Mouse (Mus musculus) CH12.LX (cell line): ENCODE measurements around the gene St6gal1. TPM values are rescaled to one million over a fixed set of nuclear protein-coding genes. Genes with fewer than 3 reads are reported as not detected.

ENCODE experiments used
- DNase-seq: peaks from one replicate; pipeline ENCODE4 v3.0.0-alpha.2; 2013; ENCODE audit errors: extremely low read depth
- H3K27ac ChIP-seq: 2 replicates; pipeline ENCODE4 v1.5.1; 2012; ENCODE audit warnings: low read depth, mild to moderate bottlenecking, control low read depth, moderate library complexity; ENCODE audit not compliant: insufficient read depth
- H3K27me3 ChIP-seq: replicated peaks from 2 replicates; pipeline ENCODE3; 2012; ENCODE audit warnings: inconsistent platforms
- H3K36me3 ChIP-seq, 2 experiments: replicated peaks in 1 of 2; 2 replicates each; pipeline versions ENCODE3 to v1.6.1; 2012; ENCODE audit warnings: inconsistent platforms in 1 of 2, low read length in 1 of 2, mild to moderate bottlenecking in 1 of 2, mixed read lengths in 1 of 2, moderate library complexity in 1 of 2; ENCODE audit not compliant: control insufficient read depth in 1 of 2, insufficient read depth in 1 of 2
- H3K4me1 ChIP-seq, 2 experiments: 2 replicates each; pipeline ENCODE4 v1.6.1; 2012; ENCODE audit warnings: inconsistent platforms in 1 of 2, moderate library complexity in 1 of 2; ENCODE audit not compliant: insufficient read depth in 2 of 2, control insufficient read depth in 1 of 2
- H3K4me2 ChIP-seq: 2 replicates; pipeline ENCODE4 v1.6.1; 2012; ENCODE audit warnings: low read depth, mild to moderate bottlenecking, control low read depth; ENCODE audit not compliant: poor library complexity, insufficient read depth, severe bottlenecking
- H3K4me3 ChIP-seq, 3 experiments: fragments of 150-350 bp in 1 of 3; sonication (generic) in 1 of 3; replicated peaks in 1 of 3; 2 replicates each; pipeline versions ENCODE3 to v1.5.1; 2011 to 2012; ENCODE audit warnings: low read depth in 2 of 3, low read length in 2 of 3, mild to moderate bottlenecking in 2 of 3, moderate library complexity in 2 of 3, control low read depth in 1 of 3, improper control_type of control experiment in 1 of 3, inconsistent platforms in 1 of 3, mixed read lengths in 1 of 3; ENCODE audit not compliant: poor library complexity in 1 of 3
- H3K79me2 ChIP-seq: replicated peaks from 2 replicates; pipeline ENCODE4 v1.6.1; 2012; ENCODE audit warnings: mild to moderate bottlenecking, moderate library complexity; ENCODE audit not compliant: control insufficient read depth, poor library complexity, insufficient read depth, severe bottlenecking; ENCODE audit errors: extremely low read depth
- H3K9ac ChIP-seq: 2 replicates; pipeline ENCODE4 v1.6.1; 2012; ENCODE audit warnings: low read depth, mild to moderate bottlenecking, control low read depth, moderate library complexity; ENCODE audit not compliant: insufficient read depth
- H3K9me3 ChIP-seq: replicated peaks from 2 replicates; pipeline ENCODE3; 2012; ENCODE audit warnings: low read length, inconsistent platforms, mixed read lengths
- BHLHE40 ChIP-seq: IDR thresholded peaks from 2 replicates; pipeline ENCODE4 v1.6.1; 2011; ENCODE audit warnings: mild to moderate bottlenecking, low read depth, low read length, improper control_type of control experiment
- CHD1 ChIP-seq: IDR thresholded peaks from 2 replicates; pipeline ENCODE4 v1.6.1; 2012; ENCODE audit warnings: low read depth, low read length, improper control_type of control experiment, inconsistent platforms
- CHD2 ChIP-seq: IDR thresholded peaks from 2 replicates; pipeline ENCODE4 v1.6.1; 2011; ENCODE audit warnings: low read length, improper control_type of control experiment
- CTCF ChIP-seq, 2 experiments: IDR thresholded peaks in 1 of 2; conservative IDR thresholded peaks in 1 of 2; 2 replicates each; pipeline ENCODE4 v1.5.1; 2011 to 2012; ENCODE audit warnings: low read depth in 2 of 2, low read length in 2 of 2, improper control_type of control experiment in 1 of 2, inconsistent platforms in 1 of 2, mild to moderate bottlenecking in 1 of 2, moderate library complexity in 1 of 2
- E2F4 ChIP-seq: IDR thresholded peaks from 2 replicates; pipeline ENCODE4 v1.6.1; 2011; ENCODE audit warnings: low read depth, low read length, improper control_type of control experiment; ENCODE audit not compliant: insufficient replicate concordance
- ELF1 ChIP-seq: IDR thresholded peaks from 2 replicates; pipeline ENCODE4 v1.6.1; 2014; ENCODE audit warnings: low read depth, mild to moderate bottlenecking, inconsistent platforms, low read length, improper control_type of control experiment
- EP300 ChIP-seq: IDR thresholded peaks from 2 replicates; pipeline ENCODE4 v1.6.1; 2011; ENCODE audit warnings: low read length, improper control_type of control experiment
- ETS1 ChIP-seq: conservative IDR thresholded peaks from 2 replicates; pipeline ENCODE4 v1.6.1; 2012; ENCODE audit warnings: low read depth, mild to moderate bottlenecking, inconsistent platforms, low read length, improper control_type of control experiment, moderate library complexity
- HCFC1 ChIP-seq: IDR thresholded peaks from 2 replicates; pipeline ENCODE4 v1.6.1; 2012; ENCODE audit warnings: low read depth, mild to moderate bottlenecking, inconsistent platforms, low read length, improper control_type of control experiment
- JUND ChIP-seq: conservative IDR thresholded peaks from 2 replicates; pipeline ENCODE4 v1.6.1; 2011; ENCODE audit warnings: low read depth, low read length, improper control_type of control experiment
- MAFK ChIP-seq: IDR thresholded peaks from 2 replicates; pipeline ENCODE4 v1.6.1; 2011; ENCODE audit warnings: low read length, improper control_type of control experiment; ENCODE audit not compliant: insufficient replicate concordance
- MAX ChIP-seq: IDR thresholded peaks from 2 replicates; pipeline ENCODE4 v1.6.1; 2011; ENCODE audit warnings: low read length, improper control_type of control experiment
- MAZ ChIP-seq: IDR thresholded peaks from 2 replicates; pipeline ENCODE4 v1.6.1; 2012; ENCODE audit warnings: low read depth, mild to moderate bottlenecking, inconsistent platforms, low read length, improper control_type of control experiment, moderate library complexity
- MEF2A ChIP-seq: IDR thresholded peaks from 2 replicates; pipeline ENCODE4 v1.6.1; 2014; ENCODE audit warnings: low read depth, mild to moderate bottlenecking, inconsistent platforms, low read length, improper control_type of control experiment, borderline replicate concordance
- MXI1 ChIP-seq: IDR thresholded peaks from 2 replicates; pipeline ENCODE4 v1.6.1; 2011; ENCODE audit warnings: mild to moderate bottlenecking, low read depth, low read length, improper control_type of control experiment
- MYC ChIP-seq: IDR thresholded peaks from 2 replicates; pipeline ENCODE4 v1.6.1; 2011; ENCODE audit warnings: low read depth, mild to moderate bottlenecking, improper control_type of control experiment, low read length
- NELFE ChIP-seq: IDR thresholded peaks from 2 replicates; pipeline ENCODE4 v1.6.1; 2011; ENCODE audit warnings: low read depth, low read length, improper control_type of control experiment
- RAD21 ChIP-seq: IDR thresholded peaks from 2 replicates; pipeline ENCODE4 v1.6.1; 2011; ENCODE audit warnings: low read depth, mild to moderate bottlenecking, low read length, improper control_type of control experiment, moderate library complexity
- RCOR1 ChIP-seq: conservative IDR thresholded peaks from 2 replicates; pipeline ENCODE4 v1.6.1; 2012; ENCODE audit warnings: low read depth, mild to moderate bottlenecking, inconsistent platforms, low read length, improper control_type of control experiment
- SIN3A ChIP-seq: IDR thresholded peaks from 2 replicates; pipeline ENCODE4 v1.6.1; 2012; ENCODE audit warnings: low read length, improper control_type of control experiment, inconsistent platforms
- SMC3 ChIP-seq: IDR thresholded peaks from 2 replicates; pipeline ENCODE4 v1.6.1; 2011; ENCODE audit warnings: low read depth, low read length, improper control_type of control experiment
- TBP ChIP-seq: conservative IDR thresholded peaks from 2 replicates; pipeline ENCODE4 v1.6.1; 2011; ENCODE audit warnings: low read depth, low read length, improper control_type of control experiment
- UBTF ChIP-seq: IDR thresholded peaks from 2 replicates; pipeline ENCODE4 v1.6.1; 2012; ENCODE audit warnings: low read depth, mild to moderate bottlenecking, inconsistent platforms, low read length, improper control_type of control experiment, moderate library complexity
- USF1 ChIP-seq: IDR thresholded peaks from 2 replicates; pipeline ENCODE4 v1.6.1; 2014; ENCODE audit warnings: low read depth, mild to moderate bottlenecking, inconsistent platforms, low read length, improper control_type of control experiment
- USF2 ChIP-seq: conservative IDR thresholded peaks from 2 replicates; pipeline ENCODE4 v1.6.1; 2011; ENCODE audit warnings: low read depth, low read length, improper control_type of control experiment
- ZMIZ1 ChIP-seq: IDR thresholded peaks from 2 replicates; pipeline ENCODE4 v1.6.1; 2012; ENCODE audit warnings: low read depth, mild to moderate bottlenecking, inconsistent platforms, low read length, improper control_type of control experiment
- ZNF384 ChIP-seq: IDR thresholded peaks from 2 replicates; pipeline ENCODE4 v1.6.1; 2012; ENCODE audit warnings: low read depth, low read length, improper control_type of control experiment, inconsistent platforms
- dilution Hi-C: fragments of 300-500 bp; cut with MboI; formaldehyde crosslinking; loops from 2 replicates; pipeline ENCODE4 v1.14.3; 2020; ENCODE audit warnings: low sequenced_read_pairs; ENCODE audit not compliant: extremely low pct_unique_long_range_greater_than_20kb, extremely low pct_ligation_motif_present
- in situ Hi-C: fragments of 300-500 bp; cut with MboI; formaldehyde crosslinking; loops from 3 replicates; pipeline ENCODE4 v1.14.3; 2019; ENCODE audit warnings: low sequenced_read_pairs, low pct_ligation_motif_present, low pct_unique_long_range_greater_than_20kb, mixed read lengths
- polyA plus RNA-seq: library from polyadenylated mRNA; unstranded; fragments of >175 nt; gene quantifications from 2 replicates; pipeline ENCODE4 v1.2.1, GENCODE M21; 2012; ENCODE audit warnings: low read depth; ENCODE audit not compliant: insufficient read length
- total RNA-seq, 2 experiments: library from RNA; depleted of rRNA; stranded (reverse); fragments of 300-350 nt in 1 of 2; fragments of >200 nt in 1 of 2; gene quantifications; 2 replicates each; pipeline ENCODE4 v1.2.3; 2012 to 2014

Gene St6gal1
- total and polyA plus RNA-seq, 3 experiments, result 64.5 to 168 (median 67.8) TPM

DNA sequence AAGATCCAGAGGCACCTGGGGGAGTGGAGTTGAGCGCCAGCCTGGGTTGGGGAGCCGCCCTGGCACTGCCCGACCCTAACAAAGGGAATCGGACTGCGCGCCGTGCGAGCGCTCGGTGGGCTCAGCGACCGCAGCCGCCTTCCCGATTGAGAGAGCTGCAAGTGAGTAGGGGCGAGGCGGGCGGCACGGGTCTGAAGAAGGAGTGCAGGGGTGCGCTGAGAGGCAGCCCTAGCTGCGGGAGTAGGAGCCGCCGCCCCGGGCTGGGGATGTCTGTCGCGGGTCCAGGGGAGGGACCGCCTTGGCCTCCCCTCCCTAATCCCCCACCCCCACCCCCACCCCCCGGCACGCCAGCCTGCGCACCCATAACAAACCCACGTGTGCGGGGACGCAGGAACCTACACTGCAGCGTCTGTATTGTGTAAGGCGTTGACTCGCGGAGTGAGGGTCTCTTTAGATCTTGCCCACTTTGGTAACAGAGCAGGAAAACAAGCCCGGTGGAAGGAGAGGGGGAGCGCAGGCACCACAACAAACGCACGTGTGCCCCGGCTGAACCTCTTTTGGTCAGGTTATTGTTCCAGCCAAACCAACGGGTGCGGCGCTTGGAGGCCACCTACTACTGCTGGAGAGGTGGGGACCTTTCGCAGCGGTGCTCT, 655 bp downstream of the St6gal1 start:
- dilution Hi-C loops, result no loop called here
- TF ChIP-seq MAX, result peak; percentile 89
- TF ChIP-seq CTCF (conservative IDR thresholded peaks at IDR 0.05 in 1 of 2, IDR thresholded peaks at IDR 0.05 in 1 of 2; ENCODE audit: low read depth in 2 of 2, low read length in 2 of 2), result no peak
- no peak for TF ChIP-seq E2F4
- TF ChIP-seq MXI1, result peak; percentile 98
- TF ChIP-seq MYC, result peak; percentile 65; the same call in 1 of the 2 replicates
- TF ChIP-seq EP300, result no peak; the same call in 1 of the 2 replicates
- TF ChIP-seq HCFC1, result no peak
- no peak for TF ChIP-seq USF2
- no peak for TF ChIP-seq MAZ
- TF ChIP-seq RAD21, result no peak
- no peak for TF ChIP-seq ZNF384
- peak; percentile 34; the same call in 1 of the 2 replicates for TF ChIP-seq UBTF
- peak; percentile 86 for TF ChIP-seq SIN3A
- TF ChIP-seq, all 38 proteins: peak for 5
- Histone ChIP-seq H3K36me3 (peaks cover 0 to 6% of the 10 kb centered on the region in 2 experiments), H3K4me3 (peak overlapping the region; percentile 70 to 89 (median 74)), H3K9me3 (no peaks in the 10 kb centered on the region), H3K4me2 (peak overlapping the region; percentile 84), H3K9ac (peak overlapping the region; percentile 51), H3K27ac (no peak overlapping the region), H3K79me2 (no peaks in the 10 kb centered on the region), H3K27me3 (no peaks in the 10 kb centered on the region), H3K4me1 (peaks cover 3 to 37% of the 10 kb centered on the region in 2 experiments)
- in situ Hi-C loops, result loop anchor here (5.0 kb wide), 2 partner anchors 47 to 73 kb away; no protein-coding TSS in a partner anchor
- DNase-seq, result no peak

DNA sequence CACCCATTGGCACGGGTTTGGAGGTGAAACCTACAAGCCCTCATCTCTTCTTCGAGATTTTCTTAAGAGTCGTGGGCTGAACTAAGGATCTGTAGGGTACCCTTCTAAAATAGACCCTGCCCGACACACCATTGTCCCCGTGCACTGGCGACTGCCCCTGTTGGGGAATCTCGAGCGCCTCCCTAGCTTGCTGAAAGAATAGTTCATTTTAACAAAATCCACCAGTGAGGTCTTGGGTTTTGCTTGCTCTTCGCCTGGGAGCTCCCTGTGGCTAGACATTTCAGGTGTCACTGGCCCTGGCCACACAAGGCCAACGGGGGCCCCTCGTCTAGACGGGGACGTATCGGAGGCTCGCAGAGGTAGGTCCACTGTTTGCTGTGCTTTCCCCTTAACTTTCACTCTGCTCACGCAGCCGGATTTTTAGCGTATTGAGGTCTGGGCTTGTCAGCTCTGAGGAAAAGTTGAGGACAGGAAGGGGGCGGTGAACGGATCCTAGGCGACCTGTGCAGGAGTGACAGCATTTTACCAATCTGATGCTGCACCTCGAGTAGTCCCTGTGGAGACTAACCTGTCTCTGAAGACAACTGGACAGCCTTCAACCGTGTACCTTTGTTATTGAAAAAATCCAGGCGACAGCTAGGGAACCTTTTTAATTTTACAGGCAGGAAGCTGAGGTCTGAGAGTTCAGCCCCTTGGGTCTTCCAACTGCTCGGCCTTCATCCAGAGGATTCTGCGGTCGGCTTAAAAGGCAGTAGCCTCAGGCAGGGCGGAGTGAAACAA, 1.5 kb downstream of the St6gal1 start:
- Histone ChIP-seq H3K4me3 (peak overlapping the region; percentile 70 to 89 (median 74)), H3K79me2 (no peaks in the 10 kb centered on the region), H3K36me3 (peaks cover 0 to 8% of the 10 kb centered on the region in 2 experiments), H3K4me2 (peak overlapping the region; percentile 84), H3K27me3 (no peaks in the 10 kb centered on the region), H3K4me1 (peaks cover 3 to 45% of the 10 kb centered on the region in 2 experiments), H3K9ac (peak overlapping the region; percentile 51), H3K9me3 (no peaks in the 10 kb centered on the region), H3K27ac (no peak overlapping the region)
- dilution Hi-C loops, result no loop called here
- in situ Hi-C loops, result loop anchor here (5.0 kb wide), 2 partner anchors 46 to 74 kb away; no protein-coding TSS in a partner anchor
- peak; percentile 57 for DNase-seq
- TF ChIP-seq ZMIZ1 (peak; percentile 22; the same call in 1 of the 2 replicates), SMC3 (no peak), ELF1 (no peak), CTCF (conservative IDR thresholded peaks at IDR 0.05 in 1 of 2, IDR thresholded peaks at IDR 0.05 in 1 of 2; ENCODE audit: low read depth in 2 of 2, low read length in 2 of 2) (peak in 1 of 2 experiments; percentile 61; a peak in 2 of 4 replicates), RCOR1 (no peak), ETS1 (peak; percentile 30; the same call in 1 of the 2 replicates), MAFK (no peak; the same call in 1 of the 2 replicates), HCFC1 (no peak), BHLHE40 (peak; percentile 23), CHD2 (peak; percentile 46; the same call in 1 of the 2 replicates), MEF2A (peak; percentile 39; the same call in 1 of the 2 replicates), USF2 (no peak), TBP (0 out of 2 replicates have a peak, but pooled peaks have one; percentile 4), CHD1 (peak; percentile 25; the same call in 1 of the 2 replicates), UBTF (0 out of 2 replicates have a peak, but pooled peaks have one; percentile 22), E2F4 (no peak), RAD21 (peak; percentile 23), SIN3A (peak; percentile 40; the same call in 1 of the 2 replicates), USF1 (no peak), NELFE (0 out of 2 replicates have a peak, but pooled peaks have one; percentile 38), JUND (no peak)
